Mouse (Mus musculus) lung, adult 2 months (tissue): ENCODE results near the gene Atp13a1.

Source experiments
- CTCF ChIP-seq: fragments of 200-500 bp; IDR thresholded peaks from 2 replicates; pipeline ENCODE4 v1.5.1; 2011; ENCODE audit warnings: mild to moderate bottlenecking, low read length, control low read depth; ENCODE audit not compliant: insufficient read depth
- POLR2A ChIP-seq: fragments of 200-500 bp; IDR thresholded peaks from 2 replicates; pipeline ENCODE4 v1.6.1; 2011; ENCODE audit warnings: low read depth, mild to moderate bottlenecking, control low read depth, low read length, borderline replicate concordance; ENCODE audit errors: extremely low read depth

DNA sequence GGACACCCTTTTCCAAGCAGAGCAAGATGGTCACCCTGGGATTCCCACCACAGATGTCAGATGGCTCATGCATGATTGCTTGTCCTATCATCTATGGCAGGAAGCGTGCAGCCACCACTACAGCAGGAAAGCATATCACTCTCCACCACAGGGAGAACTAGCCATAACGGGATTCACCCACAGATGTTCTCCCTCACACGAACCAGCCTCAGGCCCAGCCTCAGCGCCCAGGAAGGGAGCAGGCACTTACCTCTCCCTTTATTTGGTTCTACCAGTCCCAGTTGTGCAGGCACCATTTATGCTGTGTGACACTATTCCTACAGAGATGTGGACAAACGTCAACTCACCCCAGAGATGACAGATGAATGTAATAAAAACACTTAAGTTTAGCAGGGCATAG, 1.9 kb upstream of the Atp13a1 start:
- TF ChIP-seq CTCF (no peak), POLR2A (no peak)
